Mouse (Mus musculus) kidney, embryonic 14.5 days (tissue): ENCODE measurements around the gene Gm5565. TPM values are rescaled to one million over a fixed set of nuclear protein-coding genes. Genes with fewer than 3 reads are reported as not detected.
"Not testable (repeated sequence)": the region's sequence is repeated elsewhere in the genome, so short reads cannot be mapped to it uniquely, and the experiment has no call there.

Experiments
- ATAC-seq: fragments of 200-750 bp; cut with Nextera tagmentation; 2 replicates; pipeline ENCODE4 v1.8.0; 2017; ENCODE audit warnings: moderate number of reproducible peaks, mild to moderate bottlenecking, moderate TSS enrichment, moderate library complexity; ENCODE audit not compliant: low FRiP score, low TSS enrichment
- H3K27ac ChIP-seq: fragments of 300-500 bp; sonication (generic); 2 replicates; pipeline ENCODE4 v1.5.1; 2014; ENCODE audit warnings: low read depth, mild to moderate bottlenecking, low read length, moderate library complexity, mixed read lengths
- H3K27me3 ChIP-seq: fragments of 300-500 bp; sonication (generic); 2 replicates; pipeline ENCODE4 v1.6.1; 2014; ENCODE audit warnings: mild to moderate bottlenecking, low read length; ENCODE audit not compliant: control insufficient read depth, insufficient read depth
- H3K36me3 ChIP-seq: fragments of 300-500 bp; sonication (generic); 2 replicates; pipeline ENCODE4 v1.6.1; 2014; ENCODE audit warnings: low read length, mixed read lengths; ENCODE audit not compliant: control insufficient read depth, insufficient read depth
- H3K4me1 ChIP-seq: fragments of 300-500 bp; sonication (generic); 2 replicates; pipeline ENCODE4 v1.6.1; 2014; ENCODE audit warnings: low read length, mixed read lengths; ENCODE audit not compliant: control insufficient read depth, insufficient read depth
- H3K4me2 ChIP-seq: fragments of 300-500 bp; sonication (generic); replicated peaks from 2 replicates; pipeline ENCODE4 v1.6.1; 2014; ENCODE audit warnings: low read depth, mild to moderate bottlenecking, low read length
- H3K4me3 ChIP-seq: fragments of 300-500 bp; sonication (generic); 2 replicates; pipeline ENCODE4 v1.5.1; 2014; ENCODE audit warnings: mild to moderate bottlenecking, low read length
- H3K9ac ChIP-seq: fragments of 300-500 bp; sonication (generic); 2 replicates; pipeline ENCODE4 v1.6.1; 2014; ENCODE audit warnings: low read depth, mild to moderate bottlenecking, low read length, moderate library complexity
- H3K9me3 ChIP-seq: fragments of 300-500 bp; sonication (generic); 2 replicates; pipeline ENCODE4 v1.6.1; 2016; ENCODE audit warnings: low read length; ENCODE audit not compliant: control insufficient read depth
- WGBS: fragments of 180-500 bp; shearing (Covaris S2); extraction: QIAGEN DNeasy Blood & Tissue Kit; methylation state at CpG from one replicate; pipeline ENCODE4 v1.1.7; 2014; 5-methylcytosine and 5-hydroxymethylcytosine counted together
- polyA plus RNA-seq: library from polyadenylated mRNA; unstranded; fragments of >200 nt; fragmentation: Nextera tagmentation; extraction: Ambion mirVana; gene quantifications from 2 replicates; pipeline ENCODE4 v1.2.1, GENCODE M21; 2014

Gene Gm5565
- polyA plus RNA-seq, 1 experiment from 2014 or later = not detected

DNA sequence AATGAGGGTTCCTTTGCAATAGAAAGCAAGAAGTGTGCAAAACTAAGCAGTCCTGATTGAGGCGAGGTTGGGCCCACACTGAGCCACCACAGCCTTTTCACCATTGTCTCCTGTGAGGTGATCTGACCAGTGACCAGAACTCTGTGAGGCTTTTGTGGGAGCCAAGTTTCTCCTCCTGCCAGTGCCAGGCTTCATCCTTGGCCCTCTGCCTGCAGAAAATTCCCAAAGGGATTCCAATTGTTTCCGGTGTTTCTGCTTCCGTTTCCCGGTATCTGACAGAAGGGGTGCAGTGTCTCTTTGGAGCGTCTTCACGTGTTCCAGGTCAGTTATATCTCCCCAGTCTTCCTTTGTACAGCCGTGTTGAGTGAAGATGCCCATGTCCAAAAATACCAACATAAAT is 28.4 kb upstream of the Gm5565 start:
- Histone ChIP-seq H3K27me3 (no peaks in the 10 kb centered on the region), H3K4me3 (no peak overlapping the region), H3K4me2 (no peak overlapping the region), H3K27ac (no peak overlapping the region), H3K9me3 (no peaks in the 10 kb centered on the region), H3K36me3 (no peaks in the 10 kb centered on the region), H3K4me1 (no peaks in the 10 kb centered on the region), H3K9ac (no peak overlapping the region)
- ATAC-seq = no peak
- WGBS = 88% methylated on average over 7 of the region's 7 CpGs

DNA sequence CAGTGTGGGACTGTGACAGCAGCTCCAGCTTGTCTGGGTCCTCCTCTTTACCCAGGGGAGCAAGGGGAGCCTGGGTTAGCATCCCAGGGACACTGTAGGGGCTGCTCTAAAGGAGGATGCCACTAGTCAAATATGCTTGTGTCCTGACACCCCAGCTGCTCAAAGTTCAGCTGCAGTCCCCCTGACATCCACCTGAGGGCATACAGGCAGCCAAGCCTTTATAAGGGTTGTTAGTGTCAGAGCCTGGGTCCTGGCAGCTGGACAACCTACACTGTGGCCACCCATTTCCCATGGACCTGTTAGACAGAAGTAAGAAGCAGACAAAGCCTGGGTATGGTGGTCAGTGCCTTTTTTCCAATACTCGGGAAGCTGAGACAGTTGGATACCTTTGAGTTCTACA is 27.8 kb upstream of the Gm5565 start:
- H3K9ac ChIP-seq = no peak overlapping the region
- no peak; the same call in 1 of the 2 replicates for ATAC-seq
- no peak overlapping the region for H3K4me3 ChIP-seq
- H3K36me3 ChIP-seq = no peaks in the 10 kb centered on the region
- no peaks in the 10 kb centered on the region for H3K27me3 ChIP-seq
- no peak overlapping the region for H3K27ac ChIP-seq
- WGBS = 86% methylated on average over 1 of the region's 1 CpGs
- H3K4me2 ChIP-seq = no peak overlapping the region
- H3K9me3 ChIP-seq = no peaks in the 10 kb centered on the region
- no peaks in the 10 kb centered on the region for H3K4me1 ChIP-seq

DNA sequence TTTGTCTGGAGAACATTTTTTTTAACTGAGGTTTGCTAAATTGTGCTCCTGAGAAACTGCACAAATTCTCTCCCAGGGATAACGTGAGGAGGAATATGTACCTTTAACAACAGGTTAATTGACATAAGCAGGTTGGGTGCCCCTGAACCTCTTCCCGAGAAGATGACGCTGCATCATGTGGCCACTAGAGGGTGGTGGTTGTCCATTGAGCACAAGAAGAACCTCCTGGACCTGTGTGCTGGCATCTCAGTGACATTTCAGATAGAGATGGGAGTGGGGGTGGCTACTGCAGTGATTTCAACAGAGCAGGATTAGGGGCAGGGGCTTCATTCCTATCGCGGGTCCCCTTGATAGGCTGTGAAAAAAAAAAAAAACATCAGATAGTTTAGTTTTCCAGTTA is 27.1 kb upstream of the Gm5565 start:
- H3K36me3 ChIP-seq, ATAC-seq, H3K27ac ChIP-seq, H3K4me3 ChIP-seq, H3K4me2 ChIP-seq, H3K9ac ChIP-seq, H3K9me3 ChIP-seq, H3K4me1 ChIP-seq, H3K27me3 ChIP-seq: not testable (repeated sequence)
- 25% methylated on average over 5 of the region's 5 CpGs for WGBS

DNA sequence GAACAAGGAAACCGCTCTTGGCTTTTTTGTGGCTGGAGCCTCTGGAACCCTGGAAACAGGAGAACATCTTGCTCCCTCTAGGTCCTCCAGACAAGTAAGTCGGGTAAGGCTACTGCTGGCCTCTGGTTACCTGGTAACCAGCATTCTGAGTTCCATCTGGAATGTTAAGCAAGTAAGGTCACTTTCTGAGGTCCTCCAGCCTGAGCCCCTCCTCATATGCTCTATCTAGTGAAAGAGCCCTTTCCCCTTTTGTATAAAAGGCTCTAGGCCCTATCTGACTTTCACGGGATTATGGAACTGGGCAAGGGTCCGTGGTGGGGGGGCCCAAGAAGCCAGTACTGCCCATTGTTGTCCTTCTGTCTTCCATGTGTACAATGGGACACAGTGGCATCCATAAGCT is 24.9 kb upstream of the Gm5565 start, which contains the start of gene 1700001J03Rik:
1700001J03Rik (minus strand) TSS at position 101 of the 400 bp plus-strand sequence.
- H3K4me2 ChIP-seq, H3K36me3 ChIP-seq, H3K4me3 ChIP-seq, H3K4me1 ChIP-seq, ATAC-seq, H3K9ac ChIP-seq, H3K9me3 ChIP-seq, H3K27me3 ChIP-seq, H3K27ac ChIP-seq: not testable (repeated sequence)
- WGBS = 80% methylated on average over 4 of the region's 4 CpGs

DNA sequence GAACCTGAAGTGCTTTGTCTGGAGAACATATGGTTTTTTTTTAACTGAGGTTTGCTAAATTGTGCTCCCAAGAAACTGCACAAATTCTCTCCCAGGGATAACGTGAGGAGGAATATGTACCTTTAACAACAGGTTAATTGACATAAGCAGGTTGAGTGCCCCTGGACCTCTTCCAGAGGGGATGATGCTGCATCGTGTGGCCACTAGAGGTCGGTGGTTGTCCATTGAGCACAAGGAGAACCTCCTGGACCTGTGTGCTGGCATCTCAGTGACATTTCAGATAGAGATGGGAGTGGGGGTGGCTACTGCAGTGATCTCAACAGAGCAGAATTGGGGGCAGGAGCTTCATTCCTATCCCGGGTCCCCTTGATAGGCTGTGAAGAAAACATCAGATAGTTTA is 12.4 kb upstream of the Gm5565 start:
- not testable (repeated sequence) for H3K27ac ChIP-seq, H3K9me3 ChIP-seq, H3K9ac ChIP-seq, ATAC-seq, H3K4me2 ChIP-seq, H3K27me3 ChIP-seq, H3K36me3 ChIP-seq, H3K4me1 ChIP-seq, H3K4me3 ChIP-seq
- WGBS = 54% methylated on average over 4 of the region's 4 CpGs

DNA sequence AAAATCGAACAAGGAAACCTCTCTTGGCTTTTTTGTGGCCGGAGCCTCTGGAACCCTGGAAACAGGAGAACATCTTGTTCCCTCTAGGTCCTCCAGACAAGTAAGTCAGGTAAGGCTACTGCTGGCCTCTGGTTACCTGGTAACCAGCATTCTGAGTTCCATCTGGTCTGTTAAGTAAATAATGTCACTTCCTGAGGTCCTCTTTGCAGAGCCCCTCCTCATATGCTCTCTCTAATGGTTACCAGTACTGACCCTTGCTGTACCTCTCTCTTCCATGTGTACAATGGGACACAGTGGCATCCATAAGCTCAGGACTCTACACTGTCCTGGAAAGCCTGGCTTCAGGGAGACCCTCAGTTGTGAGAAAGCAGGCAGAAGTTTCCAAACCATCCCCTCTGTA is 10.3 kb upstream of the Gm5565 start, which contains the start of gene Gm6309:
Gm6309 (minus strand) TSS at position 101 of the 400 bp plus-strand sequence.
- not testable (repeated sequence) for H3K4me3 ChIP-seq, H3K27ac ChIP-seq, H3K27me3 ChIP-seq, H3K4me2 ChIP-seq, H3K9ac ChIP-seq, H3K4me1 ChIP-seq, H3K36me3 ChIP-seq, ATAC-seq, H3K9me3 ChIP-seq
- 84% methylated on average over 2 of the region's 2 CpGs for WGBS

DNA sequence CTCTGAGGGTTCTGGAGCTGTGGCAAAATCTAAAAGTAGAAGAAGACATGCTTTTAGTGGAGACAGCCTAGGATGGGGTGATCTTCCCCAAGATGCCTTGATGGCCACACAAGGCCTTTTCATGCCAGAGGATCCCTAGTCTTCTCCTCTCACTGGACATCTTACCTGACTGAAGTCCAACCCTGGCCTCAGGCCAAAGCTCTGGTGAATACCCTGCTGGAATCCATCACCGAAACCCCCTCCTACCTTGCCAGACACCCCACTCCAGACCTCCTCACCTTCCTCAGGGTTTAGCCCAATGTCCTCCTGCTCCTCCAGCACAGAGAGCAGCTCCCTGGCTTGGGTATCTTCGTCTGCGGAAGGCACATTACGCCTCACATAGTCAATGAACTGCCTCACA is 2.0 kb downstream of the Gm5565 start:
- not testable (repeated sequence) for ATAC-seq, H3K27me3 ChIP-seq, H3K9ac ChIP-seq, H3K4me3 ChIP-seq, H3K27ac ChIP-seq, H3K4me2 ChIP-seq, H3K4me1 ChIP-seq, H3K9me3 ChIP-seq, H3K36me3 ChIP-seq
- WGBS = 90% methylated on average over 4 of the region's 4 CpGs

DNA sequence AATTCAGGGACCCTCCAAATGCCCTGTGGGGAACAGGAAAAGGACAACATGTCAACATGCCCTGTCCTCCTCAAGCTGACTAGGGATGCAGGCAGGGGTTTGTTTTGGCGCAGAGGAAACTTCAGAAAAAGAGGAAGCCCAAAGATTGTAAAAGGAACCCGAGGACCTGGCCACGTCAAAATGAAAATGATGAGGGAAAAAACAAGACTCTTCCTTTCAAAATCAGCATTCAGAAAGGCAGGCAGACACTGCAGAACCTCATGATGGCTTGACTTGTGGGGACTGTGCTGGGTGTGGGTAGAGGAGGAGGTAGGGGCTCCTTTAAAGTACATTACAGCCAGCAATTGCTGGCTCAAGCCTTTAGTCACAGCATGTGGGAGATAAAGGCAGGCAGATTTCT is 9.9 kb downstream of the Gm5565 start:
- no peak for ATAC-seq

DNA sequence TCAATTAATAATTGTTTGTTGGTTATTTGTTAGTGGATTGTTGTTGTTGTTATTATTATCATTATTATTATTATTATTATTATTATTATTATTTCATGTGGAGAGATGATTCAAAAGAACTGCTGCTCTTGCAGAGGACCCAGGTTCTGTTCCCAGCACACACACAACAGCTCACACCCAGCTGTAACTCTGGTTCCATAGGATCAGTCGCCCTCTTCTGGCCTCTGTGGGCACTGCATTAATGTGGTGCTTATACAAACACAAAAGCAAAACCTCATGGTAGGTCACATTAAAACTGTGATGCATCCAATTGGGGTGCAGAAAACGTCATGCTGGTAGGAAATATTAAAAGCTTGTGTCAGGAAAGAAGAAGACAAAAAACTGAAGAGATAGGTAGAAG is 12.4 kb downstream of the Gm5565 start:
- no peaks in the 10 kb centered on the region for H3K36me3 ChIP-seq
- no peak overlapping the region for H3K9ac ChIP-seq
- H3K27ac ChIP-seq = no peak overlapping the region
- no peaks in the 10 kb centered on the region for H3K4me1 ChIP-seq
- no peak overlapping the region for H3K4me2 ChIP-seq
- no peak for ATAC-seq
- H3K27me3 ChIP-seq = no peaks in the 10 kb centered on the region
- WGBS = 46% methylated on average over 2 of the region's 2 CpGs
- no peak overlapping the region for H3K4me3 ChIP-seq
- H3K9me3 ChIP-seq = 0 out of 2 replicates have a peak, but pooled peaks cover 2% of the 10 kb centered on the region

More for the DNA sequence above, 9.9 kb downstream of the Gm5565 start:
- 81% methylated on average over 3 of the region's 3 CpGs for WGBS
- Histone ChIP-seq H3K4me2 (no peak overlapping the region), H3K9ac (no peak overlapping the region), H3K4me3 (no peak overlapping the region), H3K36me3 (no peaks in the 10 kb centered on the region), H3K9me3 (0 out of 2 replicates have a peak, but pooled peaks cover 2% of the 10 kb centered on the region), H3K4me1 (no peaks in the 10 kb centered on the region), H3K27ac (no peak overlapping the region), H3K27me3 (no peaks in the 10 kb centered on the region)
